Mouse (Mus musculus) T-helper 2 cell (primary cell): ENCODE results near the gene Vmn1r160.
"Not testable (repeated sequence)": the region's sequence is repeated elsewhere in the genome, so short reads cannot be mapped to it uniquely, and the experiment has no call there.

Experiments
- in situ Hi-C: fragments of 300-600 bp; cut with MboI, MseI; formaldehyde crosslinking; loops from one replicate; pipeline ENCODE4 v1.15.1; 2025; ENCODE audit warnings: high pct_unique_total_duplicates

Gene Vmn1r160

GRCm38 (mm10) chr7:22870924-22871323, at the start of gene Vmn1r160:
Gene Vmn1r160, plus strand, starts transcription at chr7:22871224.
- in situ Hi-C loops: not testable (repeated sequence)

- in situ Hi-C loops: not testable (repeated sequence)
Measured at GRCm38 (mm10) chr7:22843505-22843904, 27.5 kb upstream of the Vmn1r160 start, which contains the start of gene Vmn1r159. Gene Vmn1r159, minus strand, starts transcription at chr7:22843605.
